Mouse (Mus musculus) lung, postnatal 0 days (tissue): ENCODE results near the gene Coq8a. TPM values are rescaled to one million over a fixed set of nuclear protein-coding genes. Genes with fewer than 3 reads are reported as not detected.
A peak's percentile ranks its signal among the peaks of the same experiment; 100 is the strongest.

Experiments
- ATAC-seq: fragments of 200-750 bp; cut with Nextera tagmentation; 2 replicates; pipeline ENCODE4 v1.8.0; 2017; ENCODE audit warnings: moderate library complexity
- DNase-seq: peaks from one replicate; pipeline ENCODE4 v3.0.0-alpha.2; 2016; ENCODE audit warnings: low spot score
- H3K27ac ChIP-seq: fragments of 300-500 bp; sonication (generic); 2 replicates; pipeline ENCODE4 v1.5.1; 2014; ENCODE audit warnings: antibody characterized with exemption, mild to moderate bottlenecking, low read length, mixed read lengths
- H3K27me3 ChIP-seq: fragments of 300-500 bp; sonication (generic); replicated peaks from 2 replicates; pipeline ENCODE4 v1.6.1; 2014; ENCODE audit warnings: low read length, mixed read lengths; ENCODE audit not compliant: insufficient read depth
- H3K36me3 ChIP-seq: fragments of 300-500 bp; sonication (generic); 2 replicates; pipeline ENCODE4 v1.6.1; 2014; ENCODE audit warnings: low read length, mixed read lengths; ENCODE audit not compliant: insufficient read depth
- H3K4me1 ChIP-seq: fragments of 300-500 bp; sonication (generic); 2 replicates; pipeline ENCODE4 v1.6.1; 2014; ENCODE audit warnings: antibody characterized with exemption, low read depth, low read length, mixed read lengths; ENCODE audit not compliant: insufficient read depth
- H3K4me2 ChIP-seq: fragments of 300-500 bp; sonication (generic); replicated peaks from 2 replicates; pipeline ENCODE4 v1.6.1; 2014; ENCODE audit warnings: low read depth, mild to moderate bottlenecking, low read length, moderate library complexity, mixed read lengths
- H3K4me3 ChIP-seq: fragments of 300-500 bp; sonication (generic); 2 replicates; pipeline ENCODE4 v1.5.1; 2014; ENCODE audit warnings: low read depth, low read length
- H3K9ac ChIP-seq: fragments of 300-500 bp; sonication (generic); replicated peaks from 2 replicates; pipeline ENCODE4 v1.6.1; 2014; ENCODE audit warnings: low read depth, mild to moderate bottlenecking
- H3K9me3 ChIP-seq: fragments of 300-500 bp; sonication (generic); 2 replicates; pipeline ENCODE4 v1.6.1; 2016; ENCODE audit warnings: low read length, mixed read lengths
- CTCF ChIP-seq: IDR thresholded peaks from 2 replicates; pipeline ENCODE4 v1.5.1; 2016; ENCODE audit warnings: antibody characterized with exemption, mild to moderate bottlenecking
- EP300 ChIP-seq: IDR thresholded peaks from 2 replicates; pipeline ENCODE4 v1.6.1; 2016; ENCODE audit warnings: antibody characterized with exemption, mild to moderate bottlenecking, control low read depth
- WGBS: fragments of 180-500 bp; shearing (Covaris S2); extraction: QIAGEN DNeasy Blood & Tissue Kit; methylation state at CpG from one replicate; pipeline ENCODE4 v1.1.7; 2014; 5-methylcytosine and 5-hydroxymethylcytosine counted together
- polyA plus RNA-seq: library from polyadenylated mRNA; unstranded; fragments of >200 nt; fragmentation: Nextera tagmentation; extraction: Ambion mirVana; gene quantifications from 2 replicates; pipeline ENCODE4 v1.2.1, GENCODE M21; 2015

The Coq8a gene
- polyA plus RNA-seq, 1 experiment from 2014 or later = 18.6 TPM

DNA sequence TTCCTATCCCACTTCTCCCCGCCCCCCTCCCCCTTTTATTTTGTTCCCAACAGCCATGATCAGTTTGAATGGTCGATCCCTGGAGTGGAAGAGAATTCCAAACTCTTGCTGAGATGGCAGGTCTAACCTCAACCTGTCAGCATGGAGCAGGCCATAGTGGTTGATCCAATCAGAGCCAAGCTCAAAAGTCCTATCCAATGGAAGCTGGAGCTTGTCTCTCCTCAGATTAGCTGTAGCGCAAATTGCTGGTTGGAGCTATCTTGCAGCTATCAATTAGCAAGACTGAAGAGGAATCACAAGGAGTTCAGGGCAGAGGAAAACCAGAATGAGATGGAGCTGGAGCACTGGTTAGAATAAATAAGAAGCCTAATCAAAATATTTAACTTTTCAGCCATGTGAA, 9.0 kb upstream of the Coq8a start:
- H3K4me1 ChIP-seq = no peaks in the 10 kb centered on the region
- ATAC-seq = no peak
- WGBS = 87% methylated on average over 3 of the region's 3 CpGs

DNA sequence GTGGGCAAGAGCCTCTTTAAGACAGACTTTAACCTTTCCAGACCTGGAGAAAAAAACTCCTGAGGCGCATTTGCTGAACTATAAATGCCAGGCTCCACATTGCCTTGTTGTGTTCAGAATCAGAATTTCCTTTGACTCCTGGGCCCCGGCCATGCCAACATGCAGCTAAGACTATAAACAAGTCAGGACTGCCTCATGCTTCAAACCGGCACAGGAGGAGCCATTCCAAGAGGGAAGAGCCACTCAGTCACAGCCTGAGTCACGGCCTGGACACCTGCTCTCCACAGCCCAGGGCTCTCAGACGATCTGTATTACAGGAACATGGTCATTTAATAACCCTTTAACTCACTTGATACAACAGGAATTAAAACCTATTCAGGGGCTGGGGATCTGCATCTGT, 1.3 kb upstream of the Coq8a start:
- 47% methylated on average over 5 of the region's 5 CpGs for WGBS
- no peak overlapping the region for H3K4me2 ChIP-seq
- H3K36me3 ChIP-seq = no peaks in the 10 kb centered on the region
- H3K9me3 ChIP-seq = no peaks in the 10 kb centered on the region
- no peak overlapping the region for H3K4me3 ChIP-seq
- no peak for DNase-seq
- TF ChIP-seq EP300 (no peak), CTCF (no peak)
- ATAC-seq = no peak
- H3K4me1 ChIP-seq = no peaks in the 10 kb centered on the region
- no peak overlapping the region for H3K27ac ChIP-seq
- H3K9ac ChIP-seq = no peak overlapping the region
- no peaks in the 10 kb centered on the region for H3K27me3 ChIP-seq

More for the DNA sequence above, 9.0 kb upstream of the Coq8a start:
- no peak overlapping the region for H3K4me3 ChIP-seq
- no peak overlapping the region for H3K9ac ChIP-seq
- no peak for DNase-seq
- H3K27ac ChIP-seq = no peak overlapping the region
- no peaks in the 10 kb centered on the region for H3K9me3 ChIP-seq
- H3K36me3 ChIP-seq = no peaks in the 10 kb centered on the region
- TF ChIP-seq EP300 = no peak
- TF ChIP-seq CTCF = no peak
- no peak overlapping the region for H3K4me2 ChIP-seq
- no peaks in the 10 kb centered on the region for H3K27me3 ChIP-seq

DNA sequence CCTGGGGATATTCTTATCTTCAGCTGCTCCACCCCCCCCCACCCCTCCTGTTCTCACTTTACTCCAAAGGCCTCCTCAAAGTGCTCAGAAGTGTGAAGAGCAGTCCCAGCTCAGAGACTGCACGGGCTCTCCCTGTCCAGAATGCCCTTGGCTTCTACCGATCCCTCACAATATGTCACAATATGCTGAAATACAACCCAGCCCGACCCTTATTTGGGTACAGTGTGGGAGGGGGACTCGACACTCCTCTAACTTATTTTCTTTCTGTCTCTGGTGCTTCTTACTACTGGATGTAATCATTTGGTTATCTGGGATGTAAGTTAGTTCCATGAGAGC, 281 bp upstream of the Coq8a start:
- Histone ChIP-seq H3K9ac (no peak overlapping the region), H3K4me3 (no peak overlapping the region), H3K9me3 (no peaks in the 10 kb centered on the region), H3K4me2 (no peak overlapping the region), H3K4me1 (peaks cover 3% of the 10 kb centered on the region), H3K36me3 (no peaks in the 10 kb centered on the region), H3K27me3 (no peaks in the 10 kb centered on the region), H3K27ac (no peak overlapping the region)
- DNase-seq = no peak
- no peak for ATAC-seq
- TF ChIP-seq CTCF (no peak), EP300 (no peak)
- 43% methylated on average over 4 of the region's 4 CpGs for WGBS

DNA sequence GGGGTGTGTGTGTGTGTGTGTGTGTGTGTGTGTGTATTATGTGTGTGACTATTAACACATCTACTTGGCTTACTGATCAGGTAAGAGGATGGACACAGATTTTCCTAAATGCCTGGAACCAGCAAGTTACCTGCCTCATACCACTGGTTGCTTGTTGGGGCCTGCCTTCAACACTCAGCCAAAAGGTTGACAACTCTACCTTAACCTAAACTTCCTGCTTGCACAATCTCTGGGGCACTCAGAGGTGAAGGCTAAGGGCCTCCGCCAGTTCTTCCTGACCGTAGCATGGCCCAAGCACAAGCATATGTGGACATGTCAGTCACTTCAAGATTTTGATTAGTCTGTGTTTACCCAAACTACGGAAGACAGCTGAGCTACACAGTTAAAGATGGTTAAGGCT, 1.4 kb downstream of the Coq8a start:
- Histone ChIP-seq H3K36me3 (no peaks in the 10 kb centered on the region), H3K9ac (no peak overlapping the region), H3K4me3 (no peak overlapping the region), H3K4me2 (no peak overlapping the region), H3K27ac (no peak overlapping the region), H3K27me3 (no peaks in the 10 kb centered on the region), H3K9me3 (no peaks in the 10 kb centered on the region), H3K4me1 (peaks cover 4% of the 10 kb centered on the region)
- DNase-seq = no peak
- TF ChIP-seq CTCF (no peak), EP300 (no peak)
- no peak for ATAC-seq
- 35% methylated on average over 3 of the region's 3 CpGs for WGBS

DNA sequence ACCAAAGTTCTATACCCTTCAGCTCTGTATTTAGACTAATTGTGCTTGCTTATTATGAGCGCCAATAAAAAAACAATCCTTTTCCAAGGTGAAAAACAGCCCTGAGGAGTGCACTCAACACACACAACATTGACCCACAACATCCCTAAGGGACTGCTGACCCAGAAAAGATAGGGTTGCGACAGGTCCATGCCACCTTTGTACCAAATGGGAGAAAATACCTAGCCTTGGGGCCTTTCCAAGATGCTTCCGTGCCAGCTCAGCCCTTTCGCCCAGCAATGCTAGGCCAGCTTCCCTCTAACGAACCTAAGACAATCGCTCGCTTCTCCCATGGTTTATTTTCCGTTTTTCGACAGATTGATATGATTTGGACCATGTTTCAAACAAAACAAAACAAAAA, 2.9 kb downstream of the Coq8a start:
- H3K9me3 ChIP-seq = no peaks in the 10 kb centered on the region
- no peaks in the 10 kb centered on the region for H3K27me3 ChIP-seq
- WGBS = 90% methylated on average over 9 of the region's 9 CpGs
- H3K9ac ChIP-seq = no peak overlapping the region
- no peak for TF ChIP-seq CTCF
- no peak for TF ChIP-seq EP300
- peaks cover 4% of the 10 kb centered on the region for H3K4me1 ChIP-seq
- DNase-seq = no peak
- no peak overlapping the region for H3K4me3 ChIP-seq
- H3K4me2 ChIP-seq = peak overlapping the region; percentile 79; the same call in 1 of the 2 replicates
- no peak for ATAC-seq
- H3K27ac ChIP-seq = no peak overlapping the region
- H3K36me3 ChIP-seq = no peaks in the 10 kb centered on the region

- Histone ChIP-seq H3K4me1 (peaks cover 4% of the 10 kb centered on the region), H3K9ac (peak overlapping the region; percentile 37), H3K9me3 (no peaks in the 10 kb centered on the region), H3K4me2 (peak overlapping the region; percentile 79), H3K36me3 (no peaks in the 10 kb centered on the region), H3K27ac (peak overlapping the region; percentile 78), H3K27me3 (no peaks in the 10 kb centered on the region), H3K4me3 (peak overlapping the region; percentile 46)
- DNase-seq = peak; percentile 99
- WGBS = 1% methylated on average over 57 of the region's 57 CpGs
- TF ChIP-seq EP300 (no peak), CTCF (no peak)
- peak; percentile 100 for ATAC-seq
Observed at GRCm38 (mm10) chr1:180195703-180196381, 3.6 kb downstream of the Coq8a start.
